Mouse (Mus musculus): ENCODE data around the gene Tnnc1.

Gene Tnnc1

DNA sequence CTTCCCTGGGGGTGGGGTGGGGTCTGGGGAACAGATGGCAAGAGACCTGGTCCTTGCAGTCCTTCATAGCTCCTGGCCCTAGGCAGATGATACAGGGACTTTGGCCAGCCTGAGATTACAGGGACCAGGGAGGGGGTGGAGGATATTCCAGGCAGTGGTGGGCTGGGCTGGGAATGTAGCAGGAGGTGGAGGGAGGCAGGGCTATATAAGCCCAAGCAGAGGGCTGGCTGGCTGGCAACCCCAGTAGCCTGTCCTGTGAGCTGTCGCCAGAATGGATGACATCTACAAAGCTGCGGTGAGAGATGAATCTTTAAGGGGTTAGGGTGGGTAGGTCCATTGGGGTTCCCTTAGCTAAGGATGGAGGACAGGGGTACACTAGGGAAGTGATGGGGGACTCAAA is at the start of gene Tnnc1:
TSS of gene Tnnc1 (plus strand) at position 229 of the 400 bp plus-strand sequence.
- DNase-seq (ENCODE audit: low read depth, low spot score) = no peak

DNA sequence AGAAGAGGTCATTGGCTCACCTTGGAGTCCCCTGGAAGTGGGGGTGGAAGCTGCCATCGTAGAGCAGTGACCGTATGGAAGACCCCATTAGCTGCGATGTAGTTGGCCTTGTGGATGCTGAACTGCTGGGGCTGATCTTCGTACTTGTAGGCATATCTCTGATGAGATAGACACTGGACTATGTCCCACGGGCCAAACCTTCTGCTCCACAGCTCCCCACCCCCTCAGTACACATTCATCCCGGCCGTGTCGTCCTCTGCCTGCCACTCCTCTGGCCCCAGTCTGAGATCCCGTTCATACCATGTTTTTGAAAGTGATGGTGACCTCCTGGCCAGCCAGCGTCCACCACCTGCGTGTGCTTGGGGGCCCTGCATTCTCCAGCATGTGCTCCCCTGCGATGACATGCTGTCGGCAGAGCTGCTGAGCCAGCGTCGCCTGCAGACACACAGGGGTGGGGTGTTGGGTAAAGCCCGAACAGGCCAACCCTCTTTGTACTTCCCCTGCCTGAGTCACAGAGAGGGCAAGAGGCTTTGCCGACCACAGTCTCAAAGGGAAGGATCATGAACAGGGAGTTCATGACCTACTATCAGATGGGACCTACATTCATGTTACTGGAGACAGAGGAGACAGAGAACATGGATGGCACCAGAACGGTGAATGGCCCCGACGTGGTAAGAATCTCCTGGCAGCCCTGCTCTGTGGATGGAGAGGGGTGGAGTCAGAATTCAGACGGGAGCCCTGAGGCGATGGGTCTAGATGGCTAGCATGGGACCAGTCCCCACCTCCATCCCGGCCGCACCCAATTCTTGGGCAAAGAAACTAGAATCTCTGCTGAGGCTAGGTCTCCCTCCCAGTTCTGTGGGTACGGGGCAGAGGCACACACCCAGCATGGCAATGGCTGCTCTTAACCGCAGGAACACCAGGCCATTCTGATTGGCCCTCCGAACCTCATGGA is 47.6 kb upstream of the Tnnc1 start:
- DNase-seq (ENCODE audit: low read depth, low spot score) = no peak

DNA sequence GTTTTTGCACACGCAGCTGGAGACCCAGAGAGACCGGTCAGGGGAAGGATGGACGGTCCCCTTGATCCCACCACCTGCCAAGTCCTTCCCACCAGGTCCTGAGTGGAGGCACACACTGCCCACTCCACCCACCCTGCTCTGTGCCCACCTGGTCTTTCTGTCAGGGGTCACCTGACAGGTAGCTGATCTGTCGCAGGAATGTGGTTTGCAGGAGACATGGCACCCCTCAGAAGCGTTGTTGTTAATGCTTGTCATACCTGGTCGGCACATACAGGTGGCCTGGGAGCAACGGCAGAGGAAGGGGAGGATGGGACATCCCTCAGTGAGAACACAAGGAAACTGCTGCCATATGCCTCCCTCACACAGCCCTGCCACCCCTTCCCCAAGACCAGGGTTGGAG is 46.9 kb upstream of the Tnnc1 start:
- no peak for DNase-seq (ENCODE audit: low read depth, low spot score)

DNA sequence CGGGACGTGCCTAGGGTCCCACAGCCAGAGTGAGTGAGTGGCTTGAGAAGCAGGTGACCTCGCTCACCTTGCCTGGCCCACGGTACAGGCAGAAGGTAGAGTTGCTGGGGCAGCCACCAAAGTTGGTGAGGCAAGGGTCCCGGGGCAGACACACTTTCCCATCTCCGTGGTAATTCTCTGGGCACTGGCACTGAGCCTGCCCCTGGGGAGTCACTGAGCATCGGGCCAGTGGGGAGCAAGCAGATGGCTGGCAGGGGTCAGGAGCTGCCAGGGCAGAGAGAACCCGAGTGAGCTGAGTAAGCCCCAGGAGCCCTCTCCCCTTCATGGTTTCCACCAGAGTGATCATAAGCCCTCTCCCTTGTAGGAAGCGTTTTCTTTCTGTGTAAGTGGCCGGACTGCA is 46.5 kb upstream of the Tnnc1 start:
- DNase-seq (ENCODE audit: low read depth, low spot score) = no peak

DNA sequence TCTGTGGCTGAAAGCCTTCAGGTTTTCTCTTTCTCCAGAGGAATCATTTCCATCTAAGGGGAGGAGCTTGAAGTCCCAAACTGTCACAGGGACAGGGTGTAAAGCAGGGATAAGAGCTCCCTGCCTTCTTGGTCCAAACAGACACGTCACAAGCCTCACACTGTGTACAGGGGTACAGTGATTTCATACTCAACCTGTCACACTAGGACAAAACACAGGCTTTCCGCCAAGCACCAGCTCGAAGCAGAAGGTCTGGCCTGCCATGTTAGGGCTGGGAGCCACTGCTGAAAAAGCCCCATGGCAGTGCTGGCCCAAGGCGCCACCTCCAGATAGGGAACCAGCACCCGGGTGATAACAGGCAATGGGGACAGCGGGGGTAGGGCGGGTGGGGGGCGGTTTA is 44.0 kb upstream of the Tnnc1 start:
- DNase-seq (ENCODE audit: low read depth, low spot score) = no peak

DNA sequence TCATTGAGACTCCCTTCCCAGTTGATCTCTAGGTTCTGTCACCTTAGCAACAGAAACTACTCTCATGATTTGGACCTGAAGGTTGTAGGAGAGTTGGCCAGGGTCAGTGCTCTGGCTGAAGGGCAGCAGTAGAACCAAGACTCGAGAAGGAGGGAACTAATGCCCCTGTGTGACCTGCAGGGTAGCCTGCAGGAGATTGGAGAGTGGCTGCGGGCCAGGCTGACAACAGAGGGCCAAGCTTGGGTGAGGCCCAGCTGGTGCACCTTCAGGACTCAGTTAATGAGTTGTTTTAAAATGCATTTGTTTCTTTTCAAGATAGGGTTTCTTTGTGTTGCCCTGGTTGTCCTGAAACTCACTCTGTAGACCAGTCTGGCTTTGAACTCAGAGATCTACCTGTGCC is 43.1 kb upstream of the Tnnc1 start:
- DNase-seq (ENCODE audit: low read depth, low spot score) = no peak

DNA sequence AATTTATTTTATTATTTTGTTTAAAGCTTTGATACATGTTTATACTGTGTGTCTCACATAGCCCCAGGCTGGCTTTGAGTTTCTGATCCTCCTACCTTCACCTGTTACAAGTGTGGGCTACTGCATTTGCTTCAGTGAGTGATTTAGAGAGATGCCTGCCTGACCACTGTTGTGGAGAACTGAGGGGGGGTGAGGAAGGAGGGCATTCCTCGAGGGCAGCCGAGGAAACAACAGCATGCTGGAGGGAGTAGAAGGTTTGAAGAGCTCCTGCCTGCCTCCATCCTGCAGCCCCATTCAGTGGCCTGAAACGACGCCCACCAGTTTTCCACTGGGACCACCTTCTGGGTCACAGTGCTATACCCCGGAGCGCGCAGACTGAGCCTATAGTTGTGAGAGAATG is 42.7 kb upstream of the Tnnc1 start:
- no peak for DNase-seq (ENCODE audit: low read depth, low spot score)

DNA sequence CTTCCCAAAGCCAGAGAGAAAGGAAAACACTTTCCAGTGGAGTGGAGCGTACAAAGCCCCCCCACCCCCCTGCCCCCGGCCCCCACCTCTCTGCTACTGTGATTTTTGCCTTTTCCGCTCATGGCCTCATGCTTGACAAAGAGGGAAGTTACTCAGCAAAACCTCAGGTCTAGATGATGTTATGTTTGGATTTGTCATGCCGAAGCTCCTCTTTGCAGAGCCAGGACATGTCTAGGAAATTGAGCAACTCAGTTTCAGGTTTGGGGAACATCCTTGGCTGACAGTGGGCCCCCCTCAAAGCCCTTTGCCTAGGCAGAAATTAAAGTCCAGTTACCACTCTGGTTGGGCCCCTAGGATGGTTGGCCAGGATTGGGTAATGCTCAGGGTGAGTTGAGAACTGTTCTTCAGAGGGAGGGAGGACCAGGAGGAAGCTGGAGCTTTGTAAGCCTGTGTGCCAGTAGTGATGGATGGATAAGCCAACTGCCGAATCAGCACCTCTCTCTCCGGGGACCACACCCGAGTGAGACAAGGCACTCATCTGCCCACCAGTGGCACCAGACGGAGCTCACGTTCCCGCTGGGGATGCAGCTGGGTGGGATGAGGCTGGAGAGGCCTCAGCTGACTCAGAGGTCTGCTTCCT is 42.0 kb upstream of the Tnnc1 start:
- DNase-seq (ENCODE audit: low read depth, low spot score) = no peak

DNA sequence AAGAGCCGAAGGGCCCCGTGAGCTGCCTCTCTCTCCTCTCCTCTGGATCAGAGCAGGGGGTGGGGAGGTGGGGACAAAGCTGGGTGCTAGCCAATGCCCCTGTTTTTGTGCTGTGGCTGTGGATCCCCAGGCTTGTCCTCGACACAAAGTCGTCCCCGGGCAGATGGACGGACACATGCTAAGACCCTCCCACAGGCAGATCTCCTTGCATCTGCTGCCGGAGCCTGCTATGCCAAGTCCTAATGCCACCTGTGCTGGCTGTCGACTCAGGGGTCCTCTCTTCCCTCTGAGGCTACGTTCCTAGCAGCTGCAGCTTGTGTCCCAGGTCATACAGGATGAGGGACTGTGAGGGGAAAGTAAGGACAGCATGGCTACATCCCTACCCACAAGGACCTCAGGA is 41.3 kb upstream of the Tnnc1 start:
- DNase-seq (ENCODE audit: low read depth, low spot score) = no peak

DNA sequence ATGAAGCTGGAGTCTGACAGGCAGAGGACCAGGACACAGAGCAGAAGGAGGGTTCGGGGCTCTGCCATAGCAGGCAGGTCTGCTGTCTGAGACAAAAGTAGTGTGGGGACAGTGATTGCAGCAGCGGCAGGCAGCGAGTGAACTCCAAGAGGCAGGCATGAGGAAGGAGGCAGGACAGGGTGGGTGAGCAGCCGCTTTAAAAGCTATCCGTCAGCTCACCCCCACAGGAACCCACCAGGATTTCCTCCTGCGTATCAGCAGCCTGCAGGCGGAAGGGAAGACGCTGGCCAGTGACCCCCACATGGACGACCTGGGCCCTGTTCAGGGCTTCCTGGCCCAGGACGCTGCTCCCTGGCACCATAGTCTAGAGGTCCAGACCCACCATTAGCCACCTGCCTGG is 39.7 kb upstream of the Tnnc1 start, which contains the start of gene Stab1:
TSS of gene Stab1 (minus strand) at position 217 of the 400 bp plus-strand sequence.
- DNase-seq (ENCODE audit: low read depth, low spot score) = no peak

DNA sequence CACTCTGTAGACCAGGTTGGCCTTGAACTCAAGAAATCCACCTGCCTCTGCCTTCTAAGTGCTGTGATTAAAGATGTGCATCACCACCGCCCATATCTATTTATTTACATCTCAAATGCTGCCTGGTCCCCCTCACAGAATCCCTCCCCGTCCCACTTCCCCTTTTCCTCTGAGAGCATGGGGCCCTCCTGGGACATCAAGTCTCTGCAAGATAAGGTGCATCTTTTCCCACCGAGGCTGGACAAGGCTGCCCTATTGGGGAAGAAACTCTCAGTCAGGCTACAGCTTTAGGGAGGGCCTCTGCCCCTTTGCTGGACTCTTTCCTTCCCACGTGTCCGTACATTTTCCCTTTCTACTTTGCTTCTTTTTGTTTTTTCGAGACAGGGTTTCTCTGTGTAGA is 38.6 kb upstream of the Tnnc1 start:
- no peak for DNase-seq (ENCODE audit: low read depth, low spot score)

DNA sequence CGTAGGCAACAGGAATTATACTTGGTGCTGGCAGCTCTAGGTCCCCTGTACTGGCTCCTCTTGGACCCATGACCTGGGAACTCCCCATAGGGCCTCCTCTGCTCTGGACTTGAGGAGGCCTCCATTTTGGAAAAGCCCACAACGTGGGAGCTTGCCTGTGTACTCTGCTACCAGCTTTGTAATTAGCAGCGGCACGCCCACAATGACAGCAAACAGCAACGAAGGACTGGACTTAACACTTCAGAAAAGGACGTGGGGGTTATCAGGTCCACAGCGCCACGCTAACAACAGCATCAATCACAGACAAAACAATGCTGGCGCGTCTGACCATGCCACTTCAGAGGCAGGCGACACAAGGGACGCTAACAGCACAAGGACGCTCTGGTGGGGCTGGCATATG is 37.1 kb upstream of the Tnnc1 start:
- no peak for DNase-seq (ENCODE audit: low read depth, low spot score)

DNA sequence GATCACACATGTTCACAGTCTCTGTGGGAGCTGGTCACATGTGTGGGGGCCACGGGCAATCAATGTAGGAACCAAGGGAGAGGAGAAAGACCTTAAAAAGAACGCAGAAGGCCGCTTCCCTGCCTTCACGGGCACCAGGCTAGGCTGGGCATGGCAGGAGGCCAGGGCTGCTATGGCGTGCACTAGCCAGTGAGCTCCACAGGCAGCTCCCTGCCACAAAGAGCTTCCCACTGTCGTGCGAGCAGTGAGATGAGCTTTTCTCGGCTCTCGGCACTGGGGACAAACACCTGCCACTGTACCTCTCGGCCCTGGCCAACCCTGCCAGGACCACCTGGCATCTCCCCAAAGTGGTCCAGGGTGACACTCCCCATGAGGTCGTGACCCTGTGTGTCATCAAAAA is 36.7 kb upstream of the Tnnc1 start:
- no peak for DNase-seq (ENCODE audit: low read depth, low spot score)

DNA sequence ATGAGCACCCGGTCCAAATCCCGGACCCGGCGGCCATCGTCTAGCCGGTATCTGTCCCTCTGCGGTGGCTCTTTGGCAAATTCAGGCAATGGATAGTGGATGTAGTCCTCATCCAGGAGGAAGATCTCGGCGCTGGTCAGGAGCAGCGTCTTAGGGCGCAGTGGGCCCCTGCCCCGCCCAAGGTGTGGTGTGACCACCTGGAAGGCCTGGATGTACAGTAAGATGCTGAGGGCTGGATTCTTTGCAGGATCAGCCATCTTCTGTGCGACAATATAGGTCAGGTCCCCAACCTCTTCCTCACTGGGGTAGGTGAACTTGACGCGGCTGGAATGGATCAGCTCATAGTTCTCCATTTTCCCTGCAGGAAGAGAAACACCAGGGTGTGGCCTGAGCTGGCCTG is 36.3 kb upstream of the Tnnc1 start:
- no peak for DNase-seq (ENCODE audit: low read depth, low spot score)

DNA sequence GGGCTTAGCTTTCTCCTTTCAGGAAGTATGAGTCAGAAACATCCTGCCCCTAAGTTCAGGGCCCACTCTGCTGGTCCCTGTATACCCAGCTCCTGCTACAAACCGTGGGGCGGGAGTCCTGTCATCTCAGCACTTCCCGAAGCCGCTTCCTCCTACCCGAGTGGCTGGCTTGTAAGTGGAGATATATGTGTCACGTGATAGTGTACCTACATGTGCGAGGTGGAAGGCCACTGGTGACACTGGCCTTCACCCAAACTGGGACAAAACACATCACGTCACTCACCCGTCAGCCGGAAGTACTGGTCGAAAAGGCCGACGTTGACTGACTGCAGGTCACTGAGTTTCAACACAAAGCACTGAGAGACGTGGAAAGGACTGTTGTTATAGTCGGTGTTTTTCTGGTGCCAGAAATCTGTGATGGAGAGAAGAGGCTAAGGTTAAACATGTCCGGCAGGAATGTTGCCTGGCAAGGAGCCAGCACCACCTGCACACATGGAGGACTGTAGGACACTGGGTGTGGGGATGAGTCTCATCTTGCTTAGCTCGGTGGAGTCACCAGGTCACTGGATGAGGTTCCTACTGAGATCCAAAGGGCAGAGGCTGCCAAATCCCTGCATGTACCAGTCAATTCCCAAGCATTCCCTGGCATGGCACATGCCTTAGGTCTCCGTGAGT is 35.2 kb upstream of the Tnnc1 start:
- DNase-seq (ENCODE audit: low read depth, low spot score) = no peak

DNA sequence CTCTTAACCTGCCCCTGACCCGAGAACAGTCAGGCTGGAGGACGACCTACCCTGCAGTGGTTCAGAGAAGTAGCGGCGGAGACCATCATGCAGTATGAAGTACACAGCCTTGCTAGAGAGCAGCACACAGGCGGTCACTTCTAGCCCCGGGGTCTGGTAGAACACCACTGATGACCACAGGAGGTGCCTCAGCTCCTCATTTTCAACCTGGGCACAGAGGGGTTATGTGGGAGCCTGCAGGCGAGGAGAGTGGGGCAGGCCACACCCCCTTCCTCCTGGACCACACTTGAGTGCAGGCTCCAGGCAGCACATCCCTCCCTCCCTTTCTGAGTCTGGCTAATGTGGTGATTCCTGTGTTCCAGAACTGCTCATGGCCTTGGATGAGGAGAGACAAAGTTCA is 34.6 kb upstream of the Tnnc1 start:
- DNase-seq (ENCODE audit: low read depth, low spot score) = no peak

DNA sequence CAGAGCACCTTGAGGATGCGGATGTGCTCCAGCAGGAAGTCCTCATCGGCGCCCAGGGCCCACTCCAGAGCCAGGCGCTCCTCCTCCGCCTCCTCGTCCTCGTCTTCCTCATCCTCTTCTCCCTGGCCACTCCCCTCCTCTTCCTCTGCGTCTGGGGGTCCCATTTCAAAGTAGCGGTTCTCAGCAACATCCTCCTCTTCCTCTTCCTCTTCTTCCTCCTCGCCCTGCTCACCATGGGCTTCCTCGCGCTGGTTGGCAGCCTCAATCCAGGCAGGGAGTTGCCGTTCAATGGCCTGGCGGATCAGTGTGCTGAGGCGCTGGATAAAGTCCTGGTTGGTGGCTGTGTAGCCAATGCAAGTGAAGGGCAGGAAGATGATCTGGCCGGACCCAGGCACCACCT is 30.8 kb upstream of the Tnnc1 start:
- DNase-seq (ENCODE audit: low read depth, low spot score) = peak; percentile 19

DNA sequence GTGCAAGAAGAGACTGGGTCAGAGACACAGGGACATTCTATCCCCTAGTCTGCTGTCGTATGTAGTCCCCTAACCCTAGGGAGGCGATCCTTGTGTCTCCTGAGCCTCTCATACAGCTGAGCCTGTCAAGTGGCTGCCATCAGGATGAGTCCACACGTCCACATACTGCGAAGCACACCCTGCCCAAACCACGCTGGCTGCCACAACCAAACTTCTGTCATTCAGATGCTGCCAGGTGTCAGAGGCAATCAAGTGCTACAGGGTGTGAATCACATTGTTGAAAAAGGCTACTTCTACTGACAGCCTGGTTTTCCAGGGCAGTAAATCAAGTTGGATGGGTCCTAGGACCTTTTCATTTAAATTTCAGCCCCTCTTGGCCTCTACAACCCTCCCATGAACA is 30.4 kb upstream of the Tnnc1 start:
- no peak for DNase-seq (ENCODE audit: low read depth, low spot score)

DNA sequence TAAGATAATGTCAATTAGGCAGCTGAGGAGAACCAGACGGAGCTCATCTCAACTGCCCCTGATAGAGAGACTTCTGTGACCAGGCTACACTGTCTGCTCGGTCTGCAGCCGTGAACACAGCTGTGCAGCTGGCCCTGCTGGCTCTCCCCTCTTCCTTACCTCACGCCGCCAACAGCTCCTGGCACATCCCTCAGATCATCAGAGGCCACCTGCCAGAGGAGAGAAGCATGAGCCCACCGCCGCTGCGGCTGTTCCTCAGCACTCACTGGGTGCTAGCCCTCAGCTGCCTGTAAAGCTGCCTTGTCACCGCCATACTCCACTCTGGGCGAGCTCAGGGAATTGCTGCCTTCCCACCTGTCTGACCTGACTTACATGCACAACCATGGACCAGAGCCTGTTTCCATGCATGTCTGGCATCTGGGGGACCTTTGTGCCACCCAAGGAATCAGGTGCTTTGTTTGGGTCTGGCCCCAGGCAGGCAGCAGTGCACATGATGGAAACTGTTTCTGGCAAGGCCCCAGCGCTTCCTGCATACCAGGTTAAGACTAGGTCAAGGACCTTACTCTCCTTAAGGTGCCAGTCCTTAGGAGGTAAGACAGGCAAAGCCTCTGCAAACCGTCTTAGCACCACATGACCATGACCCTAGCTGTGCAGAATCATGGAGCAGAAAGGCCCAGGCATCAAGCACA is 28.3 kb upstream of the Tnnc1 start:
- DNase-seq (ENCODE audit: low read depth, low spot score) = no peak

DNA sequence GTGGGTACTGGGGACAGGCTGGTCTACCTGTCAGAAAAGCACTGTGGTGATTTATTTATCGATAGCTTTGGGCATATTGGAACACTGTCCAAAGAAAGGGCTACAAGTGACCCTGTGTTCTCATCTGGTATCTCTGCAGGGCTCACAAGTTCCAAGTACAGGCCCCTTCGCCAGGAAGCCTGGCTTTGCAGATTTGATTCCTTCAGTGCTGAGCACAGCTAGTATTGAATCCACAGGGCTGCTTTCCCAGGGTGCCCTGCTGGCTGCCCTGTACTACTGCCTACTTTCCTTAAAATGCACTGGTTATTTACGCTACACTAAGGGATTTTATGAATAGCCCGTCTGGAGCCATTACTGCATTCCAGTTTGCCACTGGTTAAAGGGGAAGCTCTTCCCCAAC is 26.6 kb upstream of the Tnnc1 start:
- no peak for DNase-seq (ENCODE audit: low read depth, low spot score)

DNA sequence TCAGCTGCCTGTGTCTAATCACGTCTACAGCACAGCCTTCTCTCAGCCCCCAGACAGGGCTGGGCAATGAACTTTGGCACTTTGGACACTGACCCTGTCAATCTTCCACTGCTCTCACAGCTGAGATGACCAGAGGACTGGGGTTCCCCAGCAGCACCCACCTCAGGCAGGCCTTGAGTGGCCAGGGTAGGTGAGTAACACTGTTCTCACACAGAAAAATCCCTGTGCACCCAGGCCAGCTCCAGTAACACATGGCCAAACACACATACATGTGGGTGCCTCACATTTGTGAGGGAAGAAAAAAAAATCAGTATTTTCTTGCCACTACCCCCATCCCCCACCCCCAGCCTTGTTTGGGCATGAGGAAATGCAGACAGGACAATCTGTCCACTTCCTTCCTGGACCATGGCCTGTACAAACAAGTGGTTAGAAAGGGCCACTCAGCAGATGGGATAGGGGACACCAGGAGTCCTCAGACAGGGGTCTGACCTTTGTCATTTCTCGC is 25.3 kb upstream of the Tnnc1 start:
- no peak for DNase-seq (ENCODE audit: low read depth, low spot score)

DNA sequence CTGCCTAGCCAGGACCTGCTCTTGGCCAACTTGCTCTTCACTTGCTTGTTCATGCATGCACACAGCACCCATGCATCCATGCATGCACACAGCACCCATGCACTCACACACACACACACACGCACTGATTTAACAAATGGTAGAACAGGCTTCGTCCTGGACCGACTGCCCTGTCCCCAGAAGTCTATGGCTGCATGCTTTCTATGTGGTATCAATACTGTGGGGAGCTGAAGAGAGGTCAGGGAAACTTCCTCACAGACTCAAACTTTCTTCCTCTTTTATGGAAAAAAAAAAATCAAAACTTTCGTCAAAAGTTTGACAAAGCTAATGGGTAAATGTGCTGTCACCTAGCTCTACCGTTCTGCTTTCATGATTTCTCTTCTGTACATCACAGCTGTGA is 24.6 kb upstream of the Tnnc1 start:
- no peak for DNase-seq (ENCODE audit: low read depth, low spot score)
